Mouse (Mus musculus) activated CD4-positive, CD25-positive, alpha-beta regulatory T cell (primary cell): ENCODE data around the gene Dcaf17. TPM values are rescaled to one million over a fixed set of nuclear protein-coding genes. Genes with fewer than 3 reads are reported as not detected.

Source experiments
- polyA plus RNA-seq, 2 experiments: library from polyadenylated mRNA; unstranded; fragments of 100-300 nt; shearing (Covaris generic); gene quantifications; one replicate each; pipeline ENCODE4 v1.2.1; 2017

The Dcaf17 gene
- polyA plus RNA-seq: 10 to 100 TPM; 33.9 to 49.2 TPM

DNA sequence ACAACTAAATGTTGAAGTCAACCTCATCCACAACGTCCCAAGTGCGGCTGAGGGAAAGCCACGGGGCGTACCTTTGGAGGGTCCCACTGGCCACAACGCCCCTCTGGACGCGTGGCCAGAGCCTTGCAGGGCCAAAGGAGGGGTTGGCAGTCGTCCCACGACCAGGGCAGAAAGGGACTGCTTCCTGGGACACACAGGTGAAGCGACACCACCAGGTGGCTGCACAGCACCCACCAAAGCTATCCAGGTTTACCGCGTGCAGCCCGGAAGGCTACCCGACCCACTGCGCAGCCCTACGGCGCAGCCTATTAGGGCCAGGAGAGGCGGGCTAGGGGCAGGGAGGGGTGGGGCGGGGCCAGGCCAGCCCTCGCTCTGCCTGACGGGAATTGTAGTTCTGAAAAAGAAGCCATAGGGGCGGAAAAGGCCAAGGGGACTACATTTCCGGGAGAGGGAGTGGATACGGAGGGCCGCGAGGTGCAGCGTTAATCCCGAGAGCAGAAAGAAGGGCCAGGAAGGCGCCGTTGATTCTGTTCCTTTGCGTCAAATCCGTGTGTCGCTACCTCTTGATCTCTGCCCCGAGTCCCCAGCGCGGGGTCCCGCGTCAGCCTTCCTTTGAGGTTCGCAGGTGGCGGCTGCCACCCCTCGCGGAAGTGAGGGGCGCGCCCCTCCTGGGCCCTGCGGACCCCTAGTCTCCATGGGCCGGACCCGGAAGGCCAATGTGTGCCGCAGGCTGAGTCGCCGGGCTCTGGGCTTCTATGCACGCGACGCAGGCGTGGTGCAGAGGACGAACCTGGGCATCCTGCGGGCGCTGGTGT is at the start of gene Dcaf17, which contains the start of gene Mettl8:
Gene Dcaf17 (plus strand): TSS at position 29 of the 815 bp plus-strand sequence.
Gene Mettl8 (minus strand): TSS at position 284 of the 815 bp plus-strand sequence.

GRCm38 (mm10) chr2:71117797-71118708 is 62.9 kb downstream of the Dcaf17 start, which contains the start of gene Cybrd1:
Gene Cybrd1, plus strand, starts transcription at chr2:71117923.

Other genes starting within 250 kb of the Dcaf17 start
- gene Tlk1, start 229.6 kb upstream of the Dcaf17 start, polyA plus RNA-seq: 10 to 100 TPM; 60.2 to 87.7 TPM
- gene Mettl8, start 255 bp downstream of the Dcaf17 start, polyA plus RNA-seq: 10 to 100 TPM; 12.1 to 16.7 TPM
- under 1 TPM; 0.52 to 0.99 TPM for gene Cybrd1, start 62.6 kb downstream of the Dcaf17 start, polyA plus RNA-seq
- gene Dync1i2, start 156.4 kb downstream of the Dcaf17 start, polyA plus RNA-seq: 10 to 100 TPM; 48.3 to 55.0 TPM